Mouse (Mus musculus) liver, postnatal 0 days (tissue): ENCODE measurements around the gene Golga4.

Experiments
- CTCF ChIP-seq: sonication (generic); IDR thresholded peaks from 2 replicates; pipeline ENCODE4 v1.5.1; 2016; ENCODE audit warnings: antibody characterized with exemption, low read depth
- EP300 ChIP-seq: IDR thresholded peaks from 2 replicates; pipeline ENCODE4 v1.6.1; 2016; ENCODE audit warnings: antibody characterized with exemption, low read depth, mild to moderate bottlenecking

- TF ChIP-seq EP300: no peak
- TF ChIP-seq CTCF: no peak
Measured at GRCm38 (mm10) chr9:118571701-118572100, 65.6 kb downstream of the Golga4 start.
